Mouse (Mus musculus) lung, postnatal 0 days (tissue): ENCODE data around the gene Selp. TPM values are rescaled to one million over a fixed set of nuclear protein-coding genes. Genes with fewer than 3 reads are reported as not detected.
A peak's percentile ranks its signal among the peaks of the same experiment; 100 is the strongest.

Experiments used
- ATAC-seq: fragments of 200-750 bp; cut with Nextera tagmentation; 2 replicates; pipeline ENCODE4 v1.8.0; 2017; ENCODE audit warnings: moderate library complexity
- DNase-seq: peaks from one replicate; pipeline ENCODE4 v3.0.0-alpha.2; 2016; ENCODE audit warnings: low spot score
- H3K27ac ChIP-seq: fragments of 300-500 bp; sonication (generic); 2 replicates; pipeline ENCODE4 v1.5.1; 2014; ENCODE audit warnings: antibody characterized with exemption, mild to moderate bottlenecking, low read length, mixed read lengths
- H3K27me3 ChIP-seq: fragments of 300-500 bp; sonication (generic); replicated peaks from 2 replicates; pipeline ENCODE4 v1.6.1; 2014; ENCODE audit warnings: low read length, mixed read lengths; ENCODE audit not compliant: insufficient read depth
- H3K36me3 ChIP-seq: fragments of 300-500 bp; sonication (generic); 2 replicates; pipeline ENCODE4 v1.6.1; 2014; ENCODE audit warnings: low read length, mixed read lengths; ENCODE audit not compliant: insufficient read depth
- H3K4me1 ChIP-seq: fragments of 300-500 bp; sonication (generic); 2 replicates; pipeline ENCODE4 v1.6.1; 2014; ENCODE audit warnings: antibody characterized with exemption, low read depth, low read length, mixed read lengths; ENCODE audit not compliant: insufficient read depth
- H3K4me2 ChIP-seq: fragments of 300-500 bp; sonication (generic); replicated peaks from 2 replicates; pipeline ENCODE4 v1.6.1; 2014; ENCODE audit warnings: low read depth, mild to moderate bottlenecking, low read length, moderate library complexity, mixed read lengths
- H3K4me3 ChIP-seq: fragments of 300-500 bp; sonication (generic); 2 replicates; pipeline ENCODE4 v1.5.1; 2014; ENCODE audit warnings: low read depth, low read length
- H3K9ac ChIP-seq: fragments of 300-500 bp; sonication (generic); replicated peaks from 2 replicates; pipeline ENCODE4 v1.6.1; 2014; ENCODE audit warnings: low read depth, mild to moderate bottlenecking
- H3K9me3 ChIP-seq: fragments of 300-500 bp; sonication (generic); 2 replicates; pipeline ENCODE4 v1.6.1; 2016; ENCODE audit warnings: low read length, mixed read lengths
- CTCF ChIP-seq: IDR thresholded peaks from 2 replicates; pipeline ENCODE4 v1.5.1; 2016; ENCODE audit warnings: antibody characterized with exemption, mild to moderate bottlenecking
- EP300 ChIP-seq: IDR thresholded peaks from 2 replicates; pipeline ENCODE4 v1.6.1; 2016; ENCODE audit warnings: antibody characterized with exemption, mild to moderate bottlenecking, control low read depth
- WGBS: fragments of 180-500 bp; shearing (Covaris S2); extraction: QIAGEN DNeasy Blood & Tissue Kit; methylation state at CpG from one replicate; pipeline ENCODE4 v1.1.7; 2014; 5-methylcytosine and 5-hydroxymethylcytosine counted together
- polyA plus RNA-seq: library from polyadenylated mRNA; unstranded; fragments of >200 nt; fragmentation: Nextera tagmentation; extraction: Ambion mirVana; gene quantifications from 2 replicates; pipeline ENCODE4 v1.2.1, GENCODE M21; 2015

The Selp gene
- polyA plus RNA-seq, 1 experiment from 2014 or later, result 0.39 TPM

DNA sequence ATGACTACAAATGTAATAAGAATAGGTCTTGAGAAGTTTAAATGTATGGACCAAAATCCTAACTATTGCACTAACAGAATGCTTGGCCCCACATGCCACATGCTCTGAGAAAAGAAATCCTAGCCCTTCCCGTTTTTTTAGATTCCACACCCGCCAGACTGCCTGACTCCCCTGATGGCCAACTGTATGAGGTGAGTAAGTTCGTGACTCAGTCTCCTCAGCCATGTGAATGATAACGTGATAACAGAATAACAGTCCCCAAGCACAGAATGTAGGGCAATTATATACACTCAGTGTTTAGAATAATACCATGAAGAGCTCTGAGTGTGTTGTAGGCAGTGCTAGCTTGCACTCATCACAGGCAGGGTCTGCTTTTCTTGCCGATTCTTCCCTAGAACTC is 784 bp upstream of the Selp start:
- no peaks in the 10 kb centered on the region for H3K27me3 ChIP-seq
- H3K9ac ChIP-seq, result no peak overlapping the region
- no peak for ATAC-seq
- no peak for DNase-seq
- no peak overlapping the region for H3K4me2 ChIP-seq
- TF ChIP-seq CTCF (no peak), EP300 (no peak)
- 72% methylated on average over 5 of the region's 5 CpGs for WGBS
- H3K4me3 ChIP-seq, result no peak overlapping the region
- H3K27ac ChIP-seq, result no peak overlapping the region
- H3K9me3 ChIP-seq, result no peaks in the 10 kb centered on the region
- H3K4me1 ChIP-seq, result no peaks in the 10 kb centered on the region
- no peaks in the 10 kb centered on the region for H3K36me3 ChIP-seq

DNA sequence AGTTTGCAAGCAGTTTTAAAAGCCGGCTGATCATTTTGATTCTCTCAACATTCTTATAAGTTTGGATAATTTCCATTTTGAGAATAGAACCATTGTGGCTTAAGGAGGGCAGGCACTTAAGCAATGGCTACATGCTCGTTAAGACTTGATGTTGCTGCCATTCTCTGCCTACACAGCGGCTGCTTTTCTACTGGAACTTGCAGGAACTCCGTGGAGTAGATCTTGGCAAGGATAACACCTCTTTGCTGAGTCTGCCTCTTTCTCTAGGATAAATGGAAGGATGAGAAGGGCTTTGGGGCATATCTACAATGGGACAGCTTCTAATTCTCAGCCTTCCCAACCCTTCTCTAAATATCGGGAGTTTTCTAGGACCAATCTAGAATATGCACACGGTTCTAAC is 583 bp downstream of the Selp start:
- TF ChIP-seq EP300 (no peak), CTCF (no peak)
- 76% methylated on average over 6 of the region's 6 CpGs for WGBS
- ATAC-seq (no peak), DNase-seq (no peak)
- no peaks in the 10 kb centered on the region for H3K4me1 ChIP-seq
- H3K4me3 ChIP-seq, result no peak overlapping the region
- H3K9ac ChIP-seq, result no peak overlapping the region
- no peak overlapping the region for H3K27ac ChIP-seq
- H3K4me2 ChIP-seq, result no peak overlapping the region
- no peaks in the 10 kb centered on the region for H3K36me3 ChIP-seq
- H3K27me3 ChIP-seq, result no peaks in the 10 kb centered on the region
- no peaks in the 10 kb centered on the region for H3K9me3 ChIP-seq

DNA sequence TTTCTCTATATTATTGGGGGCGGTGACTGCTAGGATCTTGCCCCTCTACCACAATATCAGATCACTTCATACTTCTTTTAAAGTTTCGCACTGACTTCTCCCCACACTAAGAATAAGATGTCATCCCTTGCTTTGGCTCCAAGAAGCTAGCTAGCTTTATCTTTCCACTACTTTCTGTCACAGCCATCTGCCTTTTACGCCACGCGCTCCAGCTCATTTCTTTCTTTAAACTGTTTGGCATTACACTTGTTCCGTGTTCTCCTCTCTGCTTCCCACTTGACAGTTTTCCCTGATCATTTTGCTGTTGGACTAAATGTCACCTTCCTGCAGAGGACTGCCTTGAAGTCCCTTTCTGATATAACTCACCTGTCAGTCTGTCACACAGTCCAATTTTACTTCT is 2.8 kb downstream of the Selp start:
- no peak overlapping the region for H3K9ac ChIP-seq
- no peak for TF ChIP-seq CTCF
- TF ChIP-seq EP300, result no peak
- H3K4me1 ChIP-seq, result no peaks in the 10 kb centered on the region
- no peak overlapping the region for H3K4me3 ChIP-seq
- H3K27me3 ChIP-seq, result no peaks in the 10 kb centered on the region
- no peaks in the 10 kb centered on the region for H3K36me3 ChIP-seq
- WGBS, result 84% methylated on average over 6 of the region's 6 CpGs
- ATAC-seq (no peak), DNase-seq (no peak)
- no peak overlapping the region for H3K4me2 ChIP-seq
- H3K27ac ChIP-seq, result no peak overlapping the region
- no peaks in the 10 kb centered on the region for H3K9me3 ChIP-seq

DNA sequence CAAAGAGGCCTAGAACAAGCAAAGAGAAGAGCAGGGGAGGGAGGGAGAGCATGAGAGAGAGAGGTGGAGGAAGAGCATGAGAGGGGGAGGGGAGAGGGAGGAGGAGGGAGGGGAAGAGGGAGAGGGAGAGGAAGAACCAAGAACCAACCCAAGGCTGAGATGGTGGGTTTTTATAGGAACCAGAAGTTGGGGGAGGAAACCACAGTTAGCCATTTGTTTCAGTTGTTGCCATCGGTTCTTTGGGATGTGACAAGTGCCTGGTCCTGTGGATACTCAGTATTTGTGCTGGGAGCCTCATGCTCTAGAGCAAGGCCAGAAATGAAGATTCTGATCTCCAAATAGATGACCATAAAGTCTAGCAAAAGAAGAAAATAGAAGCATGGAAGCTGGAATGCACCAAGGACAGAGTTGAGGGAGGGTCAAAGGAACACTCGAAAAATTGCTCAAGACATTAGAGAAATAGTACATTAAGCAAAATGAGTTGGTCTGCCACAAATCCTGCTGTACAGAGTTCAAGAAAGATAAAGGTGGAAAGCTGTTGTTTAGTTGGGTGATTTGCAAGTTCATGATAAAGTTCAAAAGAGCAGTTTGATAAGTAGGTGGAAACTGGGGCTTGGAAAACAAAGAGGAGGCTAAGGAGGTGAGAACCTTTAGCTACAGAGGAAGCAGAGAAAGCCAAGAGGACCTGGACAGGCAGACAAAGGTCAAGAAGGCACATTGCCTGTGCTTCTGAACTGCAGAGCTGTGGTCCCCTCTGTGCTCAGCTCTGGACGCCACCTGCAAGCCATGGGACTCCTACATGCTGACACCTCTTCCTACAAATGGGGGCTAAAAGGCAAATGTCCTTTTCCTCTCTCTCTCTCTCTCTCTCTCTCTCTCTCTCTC is 5.1 kb downstream of the Selp start:
- Histone ChIP-seq H3K4me1 (no peaks in the 10 kb centered on the region), H3K4me3 (no peak overlapping the region), H3K36me3 (no peaks in the 10 kb centered on the region), H3K4me2 (no peak overlapping the region), H3K9ac (no peak overlapping the region), H3K27me3 (no peaks in the 10 kb centered on the region), H3K9me3 (no peaks in the 10 kb centered on the region), H3K27ac (no peak overlapping the region)
- 62% methylated on average over 3 of the region's 3 CpGs for WGBS
- DNase-seq (no peak), ATAC-seq (no peak)
- TF ChIP-seq EP300 (no peak), CTCF (no peak)

DNA sequence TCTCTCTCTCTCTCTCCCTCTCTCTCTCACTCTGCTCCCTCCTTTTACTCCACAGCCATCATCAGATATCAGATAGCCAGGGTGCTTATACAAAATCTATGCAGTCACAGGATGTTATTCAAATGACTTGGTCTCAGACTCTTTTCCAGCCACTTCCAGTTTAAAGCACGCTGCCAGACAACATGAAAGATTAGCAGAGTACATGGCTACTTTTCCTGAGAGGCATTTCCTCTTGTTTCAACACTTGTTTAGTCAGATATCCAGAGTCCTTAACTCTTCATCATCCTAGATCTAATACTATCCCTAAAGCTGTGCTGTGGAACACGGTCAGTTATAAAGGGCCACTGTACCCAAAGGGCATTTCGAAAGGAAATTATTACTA is 5.7 kb downstream of the Selp start:
- H3K27me3 ChIP-seq, result no peaks in the 10 kb centered on the region
- H3K4me2 ChIP-seq, result no peak overlapping the region
- no peaks in the 10 kb centered on the region for H3K36me3 ChIP-seq
- no peak for ATAC-seq
- H3K4me3 ChIP-seq, result no peak overlapping the region
- TF ChIP-seq EP300 (peak; percentile 58), CTCF (no peak)
- DNase-seq, result peak; percentile 32
- 65% methylated on average over 3 of the region's 3 CpGs for WGBS
- H3K9ac ChIP-seq, result no peak overlapping the region
- H3K9me3 ChIP-seq, result no peaks in the 10 kb centered on the region
- H3K27ac ChIP-seq, result no peak overlapping the region
- H3K4me1 ChIP-seq, result no peaks in the 10 kb centered on the region

DNA sequence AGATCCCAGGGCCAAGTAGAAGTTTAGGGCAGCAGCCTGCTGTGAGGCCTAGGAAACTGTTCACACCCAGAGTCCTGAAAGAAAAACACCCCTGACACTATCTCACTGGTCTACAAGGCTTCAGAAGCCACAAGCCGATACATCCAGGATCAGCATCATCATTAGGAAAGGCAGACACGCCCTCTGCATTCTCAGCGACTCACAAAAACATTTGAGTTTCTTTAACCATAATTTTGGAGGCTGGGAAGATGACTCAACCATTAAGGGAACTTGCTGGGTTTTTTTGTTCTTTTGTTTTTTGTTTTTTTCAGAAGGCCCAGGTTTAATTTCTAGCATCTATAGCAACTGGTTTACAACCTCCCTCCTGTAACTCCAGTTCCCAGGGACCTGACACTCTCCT is 8.8 kb downstream of the Selp start:
- WGBS, result 62% methylated on average over 3 of the region's 3 CpGs
- no peaks in the 10 kb centered on the region for H3K9me3 ChIP-seq
- H3K4me3 ChIP-seq, result no peak overlapping the region
- no peak overlapping the region for H3K4me2 ChIP-seq
- H3K36me3 ChIP-seq, result no peaks in the 10 kb centered on the region
- TF ChIP-seq CTCF (no peak), EP300 (no peak)
- ATAC-seq, result no peak
- H3K4me1 ChIP-seq, result no peaks in the 10 kb centered on the region
- no peak for DNase-seq
- H3K27me3 ChIP-seq, result no peaks in the 10 kb centered on the region
- H3K9ac ChIP-seq, result no peak overlapping the region
- no peak overlapping the region for H3K27ac ChIP-seq

DNA sequence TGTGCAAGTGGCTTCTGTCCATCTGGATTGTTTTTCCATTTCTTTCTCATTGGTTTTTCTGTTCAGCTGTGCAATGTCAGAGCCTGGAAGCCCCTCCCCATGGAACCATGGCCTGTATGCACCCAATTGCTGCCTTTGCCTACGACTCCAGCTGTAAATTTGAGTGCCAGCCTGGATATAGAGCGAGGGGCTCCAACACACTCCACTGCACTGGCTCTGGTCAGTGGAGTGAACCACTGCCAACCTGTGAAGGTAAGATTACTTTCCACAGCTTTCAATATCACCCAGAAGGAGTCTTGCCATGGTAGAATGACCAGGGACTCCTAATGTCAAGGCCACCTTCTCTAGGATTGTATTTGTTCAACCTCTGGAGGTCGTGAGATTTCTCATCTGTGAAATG is 14.9 kb downstream of the Selp start:
- WGBS, result 67% methylated on average over 3 of the region's 3 CpGs
- DNase-seq, result no peak
- H3K4me2 ChIP-seq, result no peak overlapping the region

More for the DNA sequence above, 14.9 kb downstream of the Selp start:
- Histone ChIP-seq H3K9ac (no peak overlapping the region), H3K27me3 (no peaks in the 10 kb centered on the region), H3K9me3 (no peaks in the 10 kb centered on the region), H3K36me3 (no peaks in the 10 kb centered on the region), H3K4me3 (no peak overlapping the region), H3K27ac (no peak overlapping the region), H3K4me1 (no peaks in the 10 kb centered on the region)
- ATAC-seq, result no peak
- TF ChIP-seq EP300 (no peak), CTCF (no peak)
